Mouse (Mus musculus) cortical plate, adult 2 months (tissue): Measurements from ENCODE around the gene Hook2.

Experiments
- CTCF ChIP-seq: fragments of 200-500 bp; IDR thresholded peaks from 2 replicates; pipeline ENCODE4 v1.5.1; 2011; ENCODE audit warnings: mild to moderate bottlenecking, control low read depth, low read length; ENCODE audit not compliant: insufficient read depth; ENCODE audit errors: extremely low read depth
- POLR2A ChIP-seq: fragments of 200-500 bp; IDR thresholded peaks from 2 replicates; pipeline ENCODE4 v1.6.1; 2011; ENCODE audit warnings: mild to moderate bottlenecking, low read length, control low read depth; ENCODE audit not compliant: insufficient read depth; ENCODE audit errors: extremely low read depth

DNA sequence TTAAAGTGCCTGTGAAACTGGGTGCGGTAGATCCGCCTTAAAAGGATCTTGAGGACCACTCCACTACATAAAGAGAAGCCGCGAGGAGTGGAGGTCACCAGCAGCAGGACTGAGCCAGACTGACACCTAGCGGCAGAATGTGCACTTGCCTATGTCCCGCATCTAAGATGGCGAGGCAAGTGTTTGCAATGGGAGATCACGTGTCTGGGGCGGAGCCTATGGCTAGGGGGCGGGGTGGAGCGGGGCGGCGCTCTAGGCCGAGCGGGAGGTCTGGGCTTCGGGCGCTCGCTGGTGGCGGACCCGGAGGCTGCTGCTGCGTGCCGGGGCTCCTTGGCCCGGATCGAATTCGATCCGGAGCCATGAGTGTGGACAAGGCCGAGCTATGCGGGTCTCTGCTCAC is at the start of gene Hook2:
- TF ChIP-seq POLR2A (peak; percentile 85; the same call in 1 of the 2 replicates), CTCF (peak; percentile 94)
